Mouse (Mus musculus) stomach, postnatal 0 days (tissue): Measurements from ENCODE around the gene Golga4.

Experiments
- CTCF ChIP-seq: IDR thresholded peaks from 2 replicates; pipeline ENCODE4 v1.5.1; 2016; ENCODE audit warnings: antibody characterized with exemption, low read depth, mild to moderate bottlenecking, moderate library complexity
- EP300 ChIP-seq: optimal IDR thresholded peaks from 2 replicates; pipeline ENCODE3; 2016; ENCODE audit warnings: antibody characterized with exemption

DNA sequence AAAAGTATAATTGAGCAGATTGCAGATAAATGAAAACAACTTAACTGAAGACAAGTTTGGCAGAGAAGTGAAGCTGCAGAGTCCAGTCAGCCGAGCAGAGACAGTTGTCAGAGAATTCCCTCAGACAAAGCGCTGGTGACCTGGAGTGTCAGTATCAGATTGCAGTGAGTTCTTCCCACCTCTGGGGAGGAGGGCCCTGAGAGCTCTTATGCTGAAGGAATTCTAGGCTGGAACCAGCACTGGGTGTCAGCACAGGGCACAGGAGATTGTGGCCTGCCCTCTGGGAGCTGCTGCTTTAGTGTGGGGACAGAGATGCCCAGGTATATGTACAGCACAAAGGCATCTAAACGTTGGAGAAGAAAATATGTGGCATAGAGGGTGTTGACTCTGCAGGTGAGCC is 14.8 kb downstream of the Golga4 start:
- no peak for TF ChIP-seq CTCF
- no peak for TF ChIP-seq EP300
